Mouse (Mus musculus): ENCODE results near the gene Mybph.

DNA sequence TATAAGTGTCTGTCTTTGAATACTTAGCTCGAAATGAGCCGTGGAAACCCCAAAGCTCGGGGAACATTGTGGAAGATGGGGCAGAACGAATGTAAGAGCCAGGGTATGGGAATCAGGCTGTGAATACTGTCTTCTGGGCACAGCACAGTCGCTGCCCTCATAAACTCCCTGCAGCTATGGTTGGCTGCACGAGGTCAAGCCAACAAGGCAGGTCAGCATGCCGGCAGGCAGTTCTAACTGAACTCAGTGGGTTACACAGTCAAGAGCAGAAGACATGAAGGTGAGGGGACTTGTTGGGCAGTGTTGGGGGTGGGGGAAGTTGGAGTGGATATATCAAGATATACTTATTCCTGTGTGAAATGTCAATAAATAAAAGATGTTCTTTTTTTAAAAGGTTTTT is 21.8 kb downstream of the Mybph start:
- no peak for TF ChIP-seq CTCF (conservative IDR thresholded peaks at IDR 0.05; ENCODE audit: insufficient read depth, insufficient read length, low read depth, low read length)
- TF ChIP-seq POLR2A (IDR thresholded peaks at IDR 0.05; ENCODE audit: low read depth, low read length), result no peak

Measured in kidney, adult 2 months (tissue).